Mouse (Mus musculus) gonadal fat pad, adult 2 months (tissue): ENCODE measurements at regions not wholly inside any gene's neighbourhood (a gene's known extent, or its start where the extent isn't known, plus 50 kb on each side); places are given as distances from the start of the nearest gene placed in this dataset.
"Not testable (repeated sequence)": the region's sequence is repeated elsewhere in the genome, so short reads cannot be mapped to it uniquely, and the experiment has no call there.

Experiments used
- DNase-seq: peaks from one replicate; pipeline ENCODE4 v3.0.0-alpha.2; 2012; ENCODE audit warnings: low read depth

DNA sequence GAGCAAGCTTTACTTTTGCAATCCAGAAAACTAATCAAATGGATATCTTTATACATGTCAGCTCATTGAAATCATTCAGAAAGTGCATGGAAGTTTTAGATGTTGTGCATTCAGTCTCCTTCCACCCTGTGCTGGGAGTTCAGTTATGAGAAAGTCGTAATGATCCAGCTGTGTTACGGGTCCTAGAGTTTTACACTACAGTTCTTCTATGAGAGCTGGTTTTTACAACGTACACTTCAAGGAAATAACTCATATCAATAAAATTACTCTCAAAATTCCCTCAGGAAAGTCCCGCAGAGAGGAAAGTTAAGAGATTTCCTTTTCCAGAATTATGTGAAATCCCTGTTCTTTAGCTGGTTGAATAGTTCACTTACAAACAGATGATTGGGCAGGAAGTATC is 418.1 kb upstream of the Slc10a2 start:
- no peak for DNase-seq

DNA sequence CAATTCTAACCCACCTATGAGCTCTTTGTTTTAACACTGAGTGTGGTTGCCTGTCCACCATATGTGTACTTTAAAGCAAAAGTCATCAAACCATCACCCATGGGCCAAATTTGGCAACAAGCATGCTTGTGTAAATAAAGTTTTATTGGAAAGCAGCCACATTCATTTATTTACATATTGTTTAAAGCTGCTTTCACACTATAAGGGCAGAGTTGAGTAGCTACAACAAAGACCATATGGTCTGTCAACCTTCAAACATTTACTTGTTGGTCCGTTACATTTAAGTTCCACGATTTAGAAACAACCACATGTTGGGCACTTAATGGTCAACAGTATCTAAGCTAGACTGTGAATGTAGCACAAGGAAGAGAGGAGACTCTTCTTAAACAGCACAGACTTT is 390.7 kb upstream of the Slc10a2 start:
- DNase-seq = no peak

DNA sequence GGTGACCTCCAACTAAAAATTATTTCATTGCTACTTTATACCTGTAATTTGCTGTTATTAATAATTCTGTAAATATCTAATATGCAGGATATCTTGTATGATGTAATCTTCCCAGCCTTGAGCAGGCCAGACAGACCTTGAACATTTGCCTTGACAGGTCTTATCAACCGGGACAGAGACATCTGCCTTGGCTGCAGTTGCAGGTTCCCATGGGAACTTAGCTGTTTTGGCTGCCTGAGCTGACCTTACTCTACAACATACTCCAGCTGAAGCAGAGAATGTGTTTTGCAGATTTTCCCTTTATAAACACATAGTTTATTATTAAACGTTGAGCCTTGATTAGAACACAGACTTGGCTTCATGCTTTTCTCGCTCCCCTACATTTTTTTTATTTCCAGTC is 385.3 kb upstream of the Slc10a2 start:
- no peak for DNase-seq

DNA sequence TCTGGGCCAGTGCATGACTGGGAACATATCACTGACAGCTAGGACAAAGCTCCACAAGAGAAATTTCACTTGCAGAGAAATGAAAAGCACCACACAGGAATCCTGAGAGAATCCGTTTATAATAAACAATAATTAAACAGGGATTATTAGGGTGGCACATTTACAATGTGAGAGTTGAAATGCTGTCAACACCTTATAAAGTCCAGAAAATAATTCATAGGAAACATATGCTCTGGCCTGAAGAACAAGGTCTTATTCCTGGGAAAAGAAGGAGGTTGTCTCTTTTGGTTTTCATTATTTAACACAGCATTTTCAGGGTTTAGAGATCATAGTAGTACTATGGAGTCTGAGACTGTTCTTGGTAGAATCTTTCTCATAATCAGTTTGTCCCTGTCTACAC is 377.8 kb upstream of the Slc10a2 start:
- DNase-seq = no peak

DNA sequence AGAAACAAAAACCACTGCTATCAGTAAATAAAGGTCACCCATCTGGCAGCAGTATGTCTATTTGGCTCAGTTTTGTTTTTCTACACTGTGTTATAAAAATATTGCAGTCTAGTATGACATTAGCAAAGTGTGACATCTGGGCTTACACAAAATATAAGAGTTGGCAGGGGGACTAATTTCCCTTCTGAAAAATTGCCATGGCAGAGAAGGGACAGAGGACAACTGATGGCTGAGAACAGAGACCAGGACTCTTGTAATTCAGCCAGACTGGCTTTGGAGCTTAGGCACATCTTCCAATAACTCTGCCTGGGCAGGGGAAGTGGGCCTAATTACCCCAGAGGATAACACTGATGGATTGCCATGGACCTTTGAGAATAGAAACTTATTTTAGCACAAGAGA is 367.8 kb upstream of the Slc10a2 start:
- no peak for DNase-seq

DNA sequence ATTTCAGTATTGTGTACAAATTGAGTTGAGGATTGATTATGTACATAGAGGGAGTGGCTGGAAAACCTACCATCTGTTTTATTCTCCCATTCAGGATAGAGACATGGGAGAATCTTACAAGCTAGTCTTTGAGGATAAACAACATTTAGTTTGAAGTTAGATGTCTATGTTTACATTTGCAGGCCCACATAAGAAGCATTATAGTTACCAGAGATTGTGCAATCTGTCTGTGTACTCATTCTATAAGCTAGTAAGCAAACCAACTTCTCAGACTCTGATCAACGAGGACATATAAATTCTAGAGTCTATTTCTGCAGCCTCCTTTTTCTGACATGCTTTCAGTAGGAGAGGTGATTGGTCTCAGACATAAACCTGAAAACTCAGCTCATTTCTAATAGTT is 367.4 kb upstream of the Slc10a2 start:
- DNase-seq = no peak

DNA sequence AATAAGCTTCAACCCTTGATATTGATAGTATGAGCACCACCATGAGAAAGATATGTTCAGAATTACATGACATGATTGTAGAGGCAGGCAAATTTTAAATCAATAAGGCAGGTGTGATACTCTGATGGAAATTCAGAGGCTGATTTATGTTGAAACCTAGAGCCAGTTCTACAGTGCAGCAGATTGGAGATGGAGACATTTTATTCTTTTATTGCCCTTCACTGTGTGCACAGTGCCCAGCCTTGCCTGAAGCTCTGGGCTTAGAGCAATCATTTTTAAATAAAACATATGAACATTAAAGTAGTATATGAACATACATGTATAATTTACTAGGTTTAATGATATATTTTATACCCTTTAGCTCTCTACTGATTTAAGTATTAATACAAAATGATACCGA is 352.5 kb upstream of the Slc10a2 start:
- no peak for DNase-seq

DNA sequence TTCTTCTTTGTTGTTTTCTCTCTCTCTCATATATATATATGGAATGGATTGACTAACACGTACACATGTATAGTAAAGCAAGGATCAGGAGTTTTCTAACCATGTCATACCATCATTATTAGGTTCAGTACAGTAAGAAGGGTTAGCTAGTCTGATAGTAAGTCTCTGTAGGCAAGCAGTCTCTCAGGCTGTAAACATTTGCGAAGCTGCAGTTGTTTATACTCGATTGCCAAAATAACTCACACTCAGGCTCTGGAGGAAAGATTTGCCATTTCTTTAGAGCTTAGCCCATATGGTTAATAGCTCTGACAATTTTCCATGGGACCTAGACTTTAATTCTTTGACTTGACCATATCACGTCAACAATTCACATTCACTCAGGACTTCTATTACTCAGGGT is 348.3 kb upstream of the Slc10a2 start:
- DNase-seq = no peak

DNA sequence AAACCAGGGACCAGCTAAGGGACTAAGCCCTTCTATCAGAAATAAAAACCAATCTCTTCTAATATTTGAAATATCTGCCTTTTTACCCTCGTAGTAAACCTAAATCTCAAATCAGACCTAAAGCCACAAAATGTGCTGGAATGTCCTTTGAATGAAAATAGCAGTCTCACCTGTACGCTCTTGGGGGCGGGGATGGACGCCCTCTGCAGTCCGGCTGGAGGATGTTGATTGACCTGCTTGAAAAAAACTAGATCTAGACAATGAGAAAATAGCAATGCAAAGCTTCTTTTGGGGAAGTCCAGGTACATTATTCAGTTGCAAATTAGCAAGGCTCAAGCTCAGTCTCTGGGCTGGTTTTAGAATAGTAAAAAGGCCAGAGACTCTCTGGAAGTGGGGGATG is 337.1 kb upstream of the Slc10a2 start:
- DNase-seq = not testable (repeated sequence)

DNA sequence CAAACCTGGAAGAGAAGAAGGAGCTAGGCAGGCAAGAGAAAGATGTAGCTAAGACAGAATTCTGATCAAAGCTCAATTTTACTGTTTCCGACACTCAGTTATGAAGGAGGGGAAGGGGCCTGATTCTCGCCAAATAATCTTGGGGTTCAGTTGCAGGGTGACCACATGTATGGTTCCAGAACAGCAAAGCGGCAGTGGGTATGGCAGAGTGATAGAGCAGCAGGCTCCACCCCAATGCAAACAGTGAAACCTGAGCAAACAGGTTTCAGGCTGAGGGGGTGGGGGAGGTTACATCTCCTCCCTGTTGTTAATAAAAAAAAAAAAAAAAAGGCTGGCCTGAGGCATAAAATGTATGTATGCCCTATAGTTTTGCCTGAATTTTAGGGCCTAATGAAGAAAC is 335.3 kb upstream of the Slc10a2 start:
- not testable (repeated sequence) for DNase-seq

DNA sequence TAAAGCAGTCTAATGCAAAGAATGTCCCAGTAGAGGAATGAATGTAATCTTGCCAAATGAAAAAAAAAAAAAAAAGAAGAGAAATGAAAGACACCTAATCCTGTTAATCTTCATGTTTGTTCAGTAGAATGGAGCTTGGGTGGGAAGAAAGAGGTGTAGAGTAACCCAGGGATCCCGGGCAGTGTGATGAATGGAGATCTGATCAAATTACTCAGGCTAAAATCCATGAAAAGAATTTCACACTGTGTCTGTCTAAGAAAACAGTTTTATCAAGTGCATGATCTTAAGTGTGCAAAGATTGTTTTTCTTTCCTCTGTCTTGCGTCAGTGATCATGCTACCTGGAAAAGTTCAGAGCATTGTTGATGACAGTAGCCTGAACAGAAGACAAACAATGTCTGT is 333.9 kb upstream of the Slc10a2 start:
- no peak for DNase-seq

DNA sequence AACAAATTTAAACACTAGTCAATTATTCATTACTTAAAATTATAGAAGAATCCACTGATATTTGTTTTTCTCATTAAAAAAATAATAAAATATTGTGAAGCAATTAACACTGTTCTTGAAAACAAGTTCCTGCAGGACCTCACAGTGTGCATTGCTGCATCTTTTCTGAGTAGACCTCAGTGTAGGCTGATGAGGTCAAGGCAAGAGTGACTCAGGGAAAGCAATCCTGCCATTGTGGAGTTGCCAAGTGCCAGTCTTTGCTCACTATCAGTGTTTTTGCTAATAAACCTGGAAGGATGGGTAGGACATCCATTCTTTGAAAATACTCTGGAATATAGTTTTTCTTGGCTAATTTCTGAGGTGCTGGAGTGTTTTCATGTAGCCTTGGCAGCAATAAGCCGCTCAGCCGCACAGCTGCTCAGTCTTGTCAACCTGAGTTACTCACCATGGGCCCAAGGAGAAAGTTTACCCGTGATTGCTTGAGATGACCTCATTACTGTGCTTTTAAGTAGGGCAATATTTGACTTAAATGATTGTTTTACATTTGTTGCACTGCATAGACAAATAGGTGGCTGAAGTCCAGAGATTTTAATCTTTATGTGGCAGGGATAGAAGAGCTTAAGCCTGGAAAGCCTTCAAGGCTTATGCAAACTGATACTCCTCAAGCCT is 323.3 kb upstream of the Slc10a2 start:
- peak; percentile 46 for DNase-seq

DNA sequence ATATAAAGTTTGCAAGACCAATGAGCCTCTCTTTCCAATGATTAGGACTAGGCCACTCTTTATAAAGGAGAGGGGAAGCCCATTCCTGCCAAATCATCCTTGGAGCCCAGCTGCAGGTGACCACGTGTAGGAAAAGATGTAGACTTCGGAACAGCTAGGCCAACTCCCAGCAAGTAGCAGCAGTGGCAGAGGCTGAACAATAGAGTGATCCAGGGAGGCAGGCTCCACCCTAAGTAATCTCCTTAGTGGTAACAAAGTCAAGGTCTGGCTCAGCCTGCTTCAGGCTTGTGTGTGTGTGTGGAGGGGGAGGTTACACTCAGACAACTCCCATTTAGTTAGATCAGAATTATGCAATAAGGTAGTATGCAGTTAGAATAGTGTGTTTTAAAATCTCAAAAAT is 311.7 kb upstream of the Slc10a2 start:
- not testable (repeated sequence) for DNase-seq

DNA sequence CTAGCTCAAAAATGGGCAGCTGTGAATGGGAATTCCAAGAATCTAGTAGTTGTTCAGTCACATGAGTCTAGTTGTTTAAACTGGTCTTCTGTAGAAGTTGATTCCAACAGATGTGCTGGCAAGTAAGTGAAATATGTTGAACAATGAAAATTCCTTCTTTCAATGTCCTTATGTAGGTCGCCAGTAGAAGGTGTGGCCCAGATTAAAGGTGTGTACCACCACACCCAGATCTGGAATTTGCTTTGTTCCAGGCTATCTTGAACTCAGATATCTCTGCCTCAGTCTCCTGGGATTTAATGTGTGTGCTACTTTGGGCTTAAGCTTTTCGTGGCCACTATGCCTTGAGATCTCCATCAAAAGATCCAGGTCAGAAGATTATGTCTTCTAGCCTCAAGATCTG is 279.7 kb upstream of the Slc10a2 start:
- DNase-seq = no peak

DNA sequence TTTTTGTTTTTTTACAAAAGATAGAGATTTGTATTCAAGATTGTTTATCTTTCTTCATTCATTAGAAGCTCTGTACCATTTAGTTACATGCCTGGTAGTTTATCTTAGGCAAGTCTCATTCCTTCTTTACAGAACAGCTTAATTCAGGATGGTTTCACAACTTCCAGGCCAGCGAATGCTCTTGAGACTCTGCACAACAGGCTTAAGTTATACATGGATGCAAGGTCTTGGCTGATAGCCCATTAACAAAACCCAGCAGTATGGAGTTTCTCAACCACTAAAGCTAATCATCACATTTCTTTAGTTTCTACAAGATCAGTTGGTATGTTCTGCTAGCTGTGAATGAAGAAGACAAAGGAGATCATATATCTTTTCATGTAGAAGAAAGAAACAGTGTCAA is 272.9 kb upstream of the Slc10a2 start:
- DNase-seq = no peak

DNA sequence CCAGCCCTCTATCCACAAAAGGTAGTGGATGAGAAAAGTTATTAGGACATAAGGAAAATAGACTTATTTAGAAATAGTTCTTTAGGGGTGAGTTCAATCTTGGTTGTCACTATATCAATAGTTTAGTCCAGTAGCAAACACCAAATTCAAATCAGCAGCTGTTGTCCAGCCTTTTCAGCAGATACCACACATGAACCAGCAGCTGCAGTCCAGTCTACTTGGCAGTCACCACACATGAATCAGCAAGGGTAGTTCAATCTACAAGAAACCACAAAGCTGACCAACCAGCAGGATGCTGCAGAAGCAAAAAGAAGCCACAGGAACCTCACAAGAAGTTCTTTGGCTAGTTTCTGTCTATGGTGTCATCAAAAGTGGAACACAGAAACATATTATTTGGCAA is 234.8 kb upstream of the Slc10a2 start:
- no peak for DNase-seq

DNA sequence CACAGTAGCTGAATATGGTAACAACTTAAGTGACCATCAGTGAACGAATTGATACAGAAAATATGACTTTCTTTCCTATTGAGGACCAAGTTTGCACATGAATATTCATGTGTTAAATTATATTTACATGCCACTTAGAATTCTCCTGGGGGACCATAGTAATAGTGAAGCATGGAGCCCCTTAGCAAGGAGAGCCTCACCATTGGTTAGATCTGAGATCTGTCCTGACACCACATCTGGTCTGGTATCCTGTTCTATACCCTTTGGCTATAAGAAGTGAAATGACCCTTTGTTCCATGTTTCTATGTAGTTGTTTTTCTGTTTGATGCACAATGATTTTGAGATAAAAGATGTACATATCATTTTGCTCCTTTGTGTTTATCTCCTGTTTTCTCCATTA is 209.4 kb upstream of the Slc10a2 start:
- DNase-seq = no peak

DNA sequence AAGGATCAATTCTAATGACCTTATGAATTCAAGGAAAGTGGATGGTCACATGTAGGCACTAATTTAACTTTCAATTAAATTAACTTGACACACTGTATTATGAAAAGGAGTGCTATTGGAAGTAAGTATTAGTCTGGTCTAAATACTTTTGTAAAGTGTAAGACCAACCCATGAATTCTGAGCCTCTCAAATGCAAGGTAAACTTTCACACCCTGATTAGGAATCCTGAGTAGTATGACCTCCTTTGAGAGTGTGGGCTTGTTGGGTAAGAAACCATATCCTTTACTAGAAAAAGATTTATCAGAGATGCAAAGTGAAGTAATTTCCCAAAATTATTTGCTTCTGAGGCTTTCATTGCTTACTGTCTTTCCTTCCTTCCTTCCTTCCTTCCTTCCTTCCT is 194.8 kb upstream of the Slc10a2 start:
- DNase-seq = no peak

DNA sequence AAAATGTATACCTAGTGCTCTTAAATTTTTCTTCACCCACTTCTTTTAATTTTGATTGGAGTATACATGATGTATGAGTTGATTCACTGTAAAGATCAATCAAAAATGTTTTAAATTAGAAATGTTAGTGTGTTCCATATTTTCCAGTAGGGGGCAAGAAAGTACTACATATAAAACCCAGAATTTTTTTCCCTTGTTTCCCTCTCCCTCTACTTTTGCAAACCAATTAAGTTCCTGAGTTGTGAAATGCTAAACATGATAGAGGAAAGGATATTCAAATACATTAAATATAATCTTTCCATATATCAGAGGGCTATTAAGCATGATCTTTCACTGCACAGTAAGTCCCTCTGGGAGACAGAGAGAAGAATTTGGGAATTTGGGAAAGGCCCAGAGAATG is 192.0 kb upstream of the Slc10a2 start:
- DNase-seq = no peak

DNA sequence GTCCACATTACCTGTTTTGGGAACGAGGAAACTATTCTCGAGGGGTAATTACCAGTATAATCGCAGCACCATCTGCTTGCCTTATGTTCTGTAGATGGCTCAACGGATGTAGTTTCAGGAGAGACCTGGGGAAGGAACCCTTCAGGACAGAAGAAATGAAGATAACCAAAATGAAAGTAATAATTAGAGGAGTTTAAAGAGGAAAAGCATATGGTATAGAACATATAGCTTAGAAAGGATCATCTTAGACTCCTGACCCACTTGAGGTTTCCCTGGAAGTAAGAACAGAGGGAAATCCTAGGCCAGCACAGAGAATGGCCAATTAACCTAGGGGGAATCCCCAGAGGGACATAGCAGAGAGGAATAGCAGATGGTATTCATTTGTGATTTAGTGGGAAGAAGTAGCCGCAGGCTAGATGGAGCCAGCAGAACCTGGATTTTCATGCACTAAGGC is 180.6 kb upstream of the Slc10a2 start:
- no peak for DNase-seq

DNA sequence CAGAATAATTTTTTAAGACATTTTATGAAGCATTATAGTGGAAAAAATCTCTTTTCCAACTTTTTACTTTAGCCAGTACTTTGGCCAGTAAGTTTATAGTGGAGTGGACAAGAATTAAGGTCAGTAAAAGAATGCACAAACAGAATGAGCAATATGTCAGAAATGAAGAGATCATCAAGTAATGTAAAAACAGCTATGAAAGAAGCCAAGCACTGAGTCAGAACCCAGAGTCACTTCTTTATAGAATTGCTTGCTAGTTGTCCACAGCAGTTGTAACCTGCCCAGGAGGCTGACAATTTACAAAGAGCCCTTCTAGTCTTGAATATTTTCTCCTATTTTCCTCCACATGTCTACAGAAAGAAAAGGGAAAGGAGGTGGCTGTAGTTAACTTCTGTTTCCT is 178.6 kb upstream of the Slc10a2 start:
- no peak for DNase-seq

DNA sequence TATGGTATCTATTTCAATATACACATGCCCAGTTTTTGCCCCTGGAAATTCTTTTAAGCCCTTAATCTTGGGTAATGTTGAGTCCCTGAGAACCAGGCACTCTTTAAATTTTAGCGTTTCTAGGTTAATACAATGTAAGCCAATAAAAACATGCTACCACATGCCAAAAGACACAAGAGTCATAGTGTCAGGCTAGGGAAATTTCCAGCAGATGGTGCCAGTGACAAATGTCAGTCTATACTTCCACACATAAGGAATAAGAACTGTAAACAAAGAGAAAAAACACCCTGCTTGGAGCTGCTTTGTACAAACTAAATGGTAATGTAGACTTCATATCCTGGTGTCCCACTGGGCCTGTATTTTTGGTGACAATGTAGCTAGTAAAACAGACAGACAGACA is 157.2 kb upstream of the Slc10a2 start:
- no peak for DNase-seq

DNA sequence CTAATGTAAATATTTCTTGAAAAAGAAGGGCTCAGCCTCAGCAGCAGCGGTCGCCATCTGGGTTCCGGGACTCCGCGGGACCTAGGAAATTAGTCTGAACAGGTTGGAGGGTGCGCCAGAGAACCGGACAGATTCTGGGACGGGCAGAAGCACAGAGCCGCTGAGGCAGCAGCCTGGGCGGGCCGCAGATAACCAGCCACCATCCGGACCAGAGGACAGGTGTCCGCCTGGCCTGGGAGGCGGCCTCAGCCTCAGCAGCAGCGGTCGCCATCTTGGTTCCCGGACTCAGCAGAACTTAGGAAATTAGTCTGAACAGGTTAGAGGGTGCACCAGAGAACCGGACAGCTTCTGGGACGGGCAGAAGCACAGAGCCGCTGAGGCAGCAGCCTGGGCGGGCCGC is 136.7 kb upstream of the Slc10a2 start:
- not testable (repeated sequence) for DNase-seq
